ENCODE assay signal across 8 mouse cellular contexts in the genomic region with DNA sequence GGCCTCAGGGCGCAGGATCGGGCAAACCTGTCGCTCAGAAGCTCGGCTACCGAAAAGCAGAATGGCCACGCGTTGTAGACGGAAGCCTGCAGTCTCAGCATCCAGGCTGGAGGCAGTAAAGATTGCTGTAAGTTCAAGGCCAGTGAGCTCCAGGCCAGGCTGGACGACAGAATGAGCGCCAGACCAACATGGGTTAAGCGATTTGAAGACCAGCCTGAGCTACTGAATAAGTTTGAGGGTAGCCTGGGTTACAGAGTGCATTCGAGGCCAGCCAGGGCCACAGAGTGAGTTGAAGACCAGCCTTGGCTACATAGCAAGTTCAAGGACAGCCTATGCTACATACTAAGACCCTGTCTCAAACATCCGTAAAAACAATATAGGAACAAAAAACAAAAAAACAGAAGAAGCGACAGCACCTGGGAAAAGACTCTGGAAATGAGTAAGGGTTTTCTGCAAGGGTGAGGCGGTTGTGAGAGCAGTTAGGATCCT. TPM values are rescaled to one million over a fixed set of nuclear protein-coding genes. Genes with fewer than 3 reads are reported as not detected.
A peak's percentile ranks its signal among the peaks of the same experiment; 100 is the strongest.
DNase-seq lines count a peak whose midpoint lies in the region; ATAC-seq and TF ChIP-seq lines count a peak whose summit lies in the region.

No protein-coding gene starts in this region.

- H3K4me1 ChIP-seq in heart, embryonic 11.5 days (ENCODE audit: control insufficient read depth, insufficient read depth, low read length): peaks cover 27% of the 10 kb centered on the region
- peaks cover 85% of the 10 kb centered on the region for H3K4me1 ChIP-seq in E14TG2a.4 (replicated peaks; ENCODE audit: low read depth, low read length)
- peaks cover 33% of the 10 kb centered on the region for H3K4me1 ChIP-seq in forebrain, embryonic 13.5 days
- peaks cover 43% of the 10 kb centered on the region for H3K4me1 ChIP-seq in liver, embryonic 15.5 days (replicated peaks)

- peak overlapping the region; percentile 71 for H3K4me3 ChIP-seq in heart, embryonic 11.5 days (ENCODE audit: low read depth, low read length)
- H3K4me3 ChIP-seq in E14TG2a.4 (replicated peaks; ENCODE audit: low read length): peak overlapping the region; percentile 91
- H3K4me3 ChIP-seq in forebrain, embryonic 13.5 days: peak overlapping the region; percentile 61
- peak overlapping the region; percentile 67 for H3K4me3 ChIP-seq in liver, embryonic 15.5 days (replicated peaks)

- peaks cover 35% of the 10 kb centered on the region for H3K36me3 ChIP-seq in heart, embryonic 11.5 days (ENCODE audit: control insufficient read depth, insufficient read depth, low read length)
- peaks cover 71% of the 10 kb centered on the region for H3K36me3 ChIP-seq in E14TG2a.4 (ENCODE audit: insufficient read depth, low read length)
- peaks cover 52% of the 10 kb centered on the region for H3K36me3 ChIP-seq in forebrain, embryonic 13.5 days (ENCODE audit: poor library complexity, severe bottlenecking)
- peaks cover 64% of the 10 kb centered on the region for H3K36me3 ChIP-seq in liver, embryonic 15.5 days (replicated peaks)

- no peak for TF ChIP-seq CTCF in E14TG2a.4 (conservative IDR thresholded peaks at IDR 0.05; ENCODE audit: low read length)

- WGBS in heart, embryonic 11.5 days (ENCODE audit: insufficient replicate concordance): 3% methylated on average over 15 of the region's 15 CpGs
- WGBS in forebrain, embryonic 13.5 days: 5% methylated on average over 15 of the region's 15 CpGs
- WGBS in liver, embryonic 15.5 days (ENCODE audit: insufficient replicate concordance): under 1% methylated on average over 15 of the region's 15 CpGs

- no peak for DNase-seq in heart, postnatal 14 days
- DNase-seq in frontal cortex, postnatal 25 days (ENCODE audit: low spot score in 2 of 2): no peak
- no peak for DNase-seq in ovary, postnatal 10 days (ENCODE audit: low spot score)

- no peaks in the 10 kb centered on the region for H3K27me3 ChIP-seq in heart, embryonic 11.5 days (ENCODE audit: control insufficient read depth, insufficient read depth, low read length)
- no peaks in the 10 kb centered on the region for H3K27me3 ChIP-seq in E14TG2a.4 (ENCODE audit: insufficient read depth, low read length)
- no peaks in the 10 kb centered on the region for H3K27me3 ChIP-seq in forebrain, embryonic 13.5 days
- no peaks in the 10 kb centered on the region for H3K27me3 ChIP-seq in liver, embryonic 15.5 days

- intact Hi-C loops in heart, postnatal 14 days (cut with DNase I): no loop called here

- peak overlapping the region; percentile 89 for H3K9ac ChIP-seq in heart, embryonic 11.5 days (ENCODE audit: low read depth, low read length)
- peak overlapping the region; percentile 88 for H3K9ac ChIP-seq in forebrain, embryonic 13.5 days
- peak overlapping the region; percentile 76 for H3K9ac ChIP-seq in liver, embryonic 15.5 days

- no peaks in the 10 kb centered on the region for H3K9me3 ChIP-seq in heart, embryonic 11.5 days (replicated peaks; ENCODE audit: control insufficient read depth, low read length)
- no peaks in the 10 kb centered on the region for H3K9me3 ChIP-seq in E14TG2a.4 (ENCODE audit: low read length)
- no peaks in the 10 kb centered on the region for H3K9me3 ChIP-seq in forebrain, embryonic 13.5 days (replicated peaks)
- no peaks in the 10 kb centered on the region for H3K9me3 ChIP-seq in liver, embryonic 15.5 days (replicated peaks)

- peak overlapping the region; percentile 86 for H3K27ac ChIP-seq in heart, embryonic 11.5 days (ENCODE audit: low read depth, low read length)
- H3K27ac ChIP-seq in forebrain, embryonic 13.5 days: peak overlapping the region; percentile 67
- H3K27ac ChIP-seq in liver, embryonic 15.5 days (replicated peaks): peak overlapping the region; percentile 93

- ATAC-seq in heart, embryonic 11.5 days (replicated peaks; ENCODE audit: insufficient number of reproducible peaks, low FRiP score, low TSS enrichment): no peak
- no peak; the same call in 1 of the 2 replicates for ATAC-seq in forebrain, embryonic 13.5 days
- peak; percentile 2; the same call in 1 of the 2 replicates for ATAC-seq in liver, embryonic 15.5 days (ENCODE audit: insufficient read depth)
- ATAC-seq in megakaryocyte progenitor cell, adult 5-6 weeks (replicated peaks; ENCODE audit: poor library complexity): no peak

- H3K4me2 ChIP-seq in heart, embryonic 11.5 days: peak overlapping the region; percentile 97
- peak overlapping the region; percentile 87 for H3K4me2 ChIP-seq in forebrain, embryonic 13.5 days
- peak overlapping the region; percentile 92 for H3K4me2 ChIP-seq in liver, embryonic 15.5 days

RNA-seq across cellular contexts. Expression of a gene that starts 0.5 kb away (rescaled TPM):
- polyA plus RNA-seq in heart, embryonic 11.5 days (2014; fragmentation: Nextera tagmentation; extraction: Ambion mirVana): 41.0 and 43.2 TPM in 2 replicates
- total RNA-seq in heart, postnatal 14 days (2021): 10 to 100 TPM; 10.4 to 12.3 TPM
- 40.5 and 45.6 TPM in 2 replicates for polyA plus RNA-seq in forebrain, embryonic 13.5 days (2015; fragmentation: Nextera tagmentation; extraction: Ambion mirVana)
- polyA plus RNA-seq in liver, embryonic 15.5 days (2015; fragmentation: Nextera tagmentation; extraction: Ambion mirVana): 12.3 and 13.7 TPM in 2 replicates
- total RNA-seq in megakaryocyte progenitor cell, adult 5-6 weeks (2015): 22.6 and 25.9 TPM in 2 replicates
- 26.2 and 28.0 TPM in 2 replicates for total RNA-seq in megakaryocyte progenitor cell, adult 5-6 weeks (2017)

RNA-seq across cellular contexts. Expression of a gene that starts 0.5 kb away (rescaled TPM):
- polyA plus RNA-seq in heart, embryonic 11.5 days (2014; fragmentation: Nextera tagmentation; extraction: Ambion mirVana): 57.3 and 61.4 TPM in 2 replicates
- 10 to 100 TPM; 36.5 to 40.2 TPM for total RNA-seq in heart, postnatal 14 days (2021)
- 67.9 and 72.7 TPM in 2 replicates for polyA plus RNA-seq in forebrain, embryonic 13.5 days (2015; fragmentation: Nextera tagmentation; extraction: Ambion mirVana)
- 39.4 and 47.2 TPM in 2 replicates for polyA plus RNA-seq in liver, embryonic 15.5 days (2015; fragmentation: Nextera tagmentation; extraction: Ambion mirVana)
- 71.9 and 79.5 TPM in 2 replicates for total RNA-seq in megakaryocyte progenitor cell, adult 5-6 weeks (2015)
- 70.4 and 89.4 TPM in 2 replicates for total RNA-seq in megakaryocyte progenitor cell, adult 5-6 weeks (2017)

RNA-seq across cellular contexts. Expression of a gene that starts 11.6 kb away (rescaled TPM):
- polyA plus RNA-seq in heart, embryonic 11.5 days (2014; fragmentation: Nextera tagmentation; extraction: Ambion mirVana): 179 and 194 TPM in 2 replicates
- total RNA-seq in heart, postnatal 14 days (2021): 100 to 1,000 TPM; 119 to 128 TPM
- 815 and 859 TPM in 2 replicates for polyA plus RNA-seq in forebrain, embryonic 13.5 days (2015; fragmentation: Nextera tagmentation; extraction: Ambion mirVana)
- 111 and 114 TPM in 2 replicates for polyA plus RNA-seq in liver, embryonic 15.5 days (2015; fragmentation: Nextera tagmentation; extraction: Ambion mirVana)
- 147 and 153 TPM in 2 replicates for total RNA-seq in megakaryocyte progenitor cell, adult 5-6 weeks (2015)
- 113 and 135 TPM in 2 replicates for total RNA-seq in megakaryocyte progenitor cell, adult 5-6 weeks (2017)

RNA-seq across cellular contexts. Expression of a gene that starts 18.2 kb away (rescaled TPM):
- 37.9 and 42.5 TPM in 2 replicates for polyA plus RNA-seq in heart, embryonic 11.5 days (2014; fragmentation: Nextera tagmentation; extraction: Ambion mirVana)
- total RNA-seq in heart, postnatal 14 days (2021): 10 to 100 TPM; 53.8 to 56.1 TPM
- polyA plus RNA-seq in forebrain, embryonic 13.5 days (2015; fragmentation: Nextera tagmentation; extraction: Ambion mirVana): 35.8 and 38.9 TPM in 2 replicates
- polyA plus RNA-seq in liver, embryonic 15.5 days (2015; fragmentation: Nextera tagmentation; extraction: Ambion mirVana): 10.4 and 11.9 TPM in 2 replicates
- 19.5 and 21.9 TPM in 2 replicates for total RNA-seq in megakaryocyte progenitor cell, adult 5-6 weeks (2015)
- 8.7 and 11.2 TPM in 2 replicates for total RNA-seq in megakaryocyte progenitor cell, adult 5-6 weeks (2017)

RNA-seq across cellular contexts. Expression of a gene that starts 19.8 kb away (rescaled TPM):
- 74.4 and 76.1 TPM in 2 replicates for polyA plus RNA-seq in heart, embryonic 11.5 days (2014; fragmentation: Nextera tagmentation; extraction: Ambion mirVana)
- 10 to 100 TPM; 60.7 to 62.8 TPM for total RNA-seq in heart, postnatal 14 days (2021)
- 9.4 and 10.2 TPM in 2 replicates for polyA plus RNA-seq in forebrain, embryonic 13.5 days (2015; fragmentation: Nextera tagmentation; extraction: Ambion mirVana)
- polyA plus RNA-seq in liver, embryonic 15.5 days (2015; fragmentation: Nextera tagmentation; extraction: Ambion mirVana): 20.8 and 23.6 TPM in 2 replicates
- 4.8 and 6.1 TPM in 2 replicates for total RNA-seq in megakaryocyte progenitor cell, adult 5-6 weeks (2015)
- total RNA-seq in megakaryocyte progenitor cell, adult 5-6 weeks (2017): 1.1 TPM in 1 of 2 replicates, not detected in the other
